Mouse (Mus musculus) neutrophil, adult 59 days (primary cell): ENCODE results near the gene Dhx32. TPM values are rescaled to one million over a fixed set of nuclear protein-coding genes. Genes with fewer than 3 reads are reported as not detected.

Experiments
- total RNA-seq, 2 experiments: library from RNA; stranded (reverse); gene quantifications; 1 replicate in 1 of 2; 2 replicates in 1 of 2; pipeline ENCODE4 v1.2.4; 2023

Dhx32 gene
- total RNA-seq: 1 to 10 TPM; 5.3 to 5.8 TPM

GRCm38 (mm10) chr7:133782717-133783435 is at the start of gene Dhx32:
TSS of gene Dhx32 (minus strand) at chr7:133782726.

DNA sequence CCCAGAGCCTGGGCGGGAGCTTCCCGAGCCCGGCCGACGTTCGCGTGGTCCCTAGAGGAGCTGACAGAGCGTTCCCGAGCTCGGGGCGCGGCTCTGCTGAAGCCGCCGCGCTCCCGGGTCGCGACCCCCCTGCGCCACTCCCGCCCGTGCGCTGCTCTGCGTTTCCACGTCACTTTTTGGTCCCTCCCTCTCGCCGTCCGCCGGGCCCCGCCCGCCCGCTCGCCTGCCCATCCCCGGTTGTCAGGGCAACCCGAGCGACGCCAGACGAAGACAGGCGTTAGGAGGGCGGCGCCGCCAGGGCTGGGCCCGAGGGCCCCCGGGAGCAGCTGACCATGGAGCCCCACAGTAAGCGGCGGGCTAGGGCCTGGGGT is 5.9 kb downstream of the Dhx32 start, which contains the start of gene Fank1:
TSS of gene Fank1 (plus strand) at position 236 of the 371 bp plus-strand sequence.

DNA sequence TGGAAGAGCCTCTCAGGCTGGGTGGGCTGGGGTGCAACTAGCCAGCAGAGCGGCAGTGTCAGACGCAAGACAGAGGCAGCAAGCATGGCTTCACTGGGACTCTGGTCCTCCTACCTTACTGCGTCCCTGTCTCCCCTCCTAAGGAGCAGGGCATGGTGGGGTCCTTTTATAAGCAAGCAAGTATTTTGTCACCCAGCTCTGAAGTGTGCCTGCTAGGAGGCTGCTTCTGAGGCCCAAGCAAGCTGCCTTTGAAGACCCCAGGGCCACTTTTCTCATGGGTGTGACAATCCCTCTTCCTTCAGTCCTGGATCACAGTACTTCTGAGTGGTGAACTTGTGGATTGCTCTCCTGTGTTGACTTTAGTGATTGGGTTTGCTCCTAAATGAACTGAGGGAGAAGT is 102.6 kb downstream of the Dhx32 start, which contains the start of gene Mmp21:
TSS of gene Mmp21 (minus strand) at position 101 of the 400 bp plus-strand sequence.

Other genes starting within 250 kb of the Dhx32 start
- gene Tex36, start 180.6 kb downstream of the Dhx32 start, total RNA-seq: not detected
- 10 to 100 TPM; 13.7 to 16.3 TPM for gene Edrf1, start 145.2 kb downstream of the Dhx32 start, total RNA-seq
- not detected for gene Mmp21, start 102.7 kb downstream of the Dhx32 start, total RNA-seq
- gene Bccip, start 73.4 kb downstream of the Dhx32 start, total RNA-seq: 10 to 100 TPM; 18.6 to 20.6 TPM
- gene Uros, start 72.7 kb downstream of the Dhx32 start, total RNA-seq: 10 to 100 TPM in 1 of 2 experiments, 1 to 10 TPM in 1; 7.6 to 10.6 TPM
- not detected for gene Fank1, start 5.9 kb downstream of the Dhx32 start, total RNA-seq